Mouse (Mus musculus): ENCODE measurements around the gene Smpd3.
"Not testable (repeated sequence)": the region's sequence is repeated elsewhere in the genome, so short reads cannot be mapped to it uniquely, and the experiment has no call there.

GRCm38 (mm10) chr8:106308082-106308786 lies 29.6 kb downstream of the Smpd3 start:
- not testable (repeated sequence) for TF ChIP-seq CTCF (IDR thresholded peaks at IDR 0.05; ENCODE audit: borderline replicate concordance, extremely low read depth, insufficient read depth, insufficient read length); POLR2A (IDR thresholded peaks at IDR 0.05; ENCODE audit: borderline replicate concordance, extremely low read depth, insufficient read depth, insufficient read length, poor library complexity, severe bottlenecking)

Measured in brain, embryonic 14.5 days (tissue).